Mouse (Mus musculus) spleen, adult 2 months (tissue): ENCODE measurements around the gene Zfp618. TPM values are rescaled to one million over a fixed set of nuclear protein-coding genes. Genes with fewer than 3 reads are reported as not detected.

Source experiments
- DNase-seq, 2 experiments: peaks; one replicate each; pipeline versions ENCODE4 v3.0.0 to v3.0.0-alpha.2; 2012 to 2021; ENCODE audit warnings: low spot score in 2 of 2, low read depth in 1 of 2
- H3K27ac ChIP-seq: fragments of 200-500 bp; 2 replicates; pipeline ENCODE4 v1.5.1; 2012; ENCODE audit warnings: low read length, inconsistent platforms; ENCODE audit not compliant: insufficient read depth
- H3K27me3 ChIP-seq: fragments of 200-500 bp; 2 replicates; pipeline ENCODE4 v1.6.1; 2012; ENCODE audit warnings: mild to moderate bottlenecking, moderate library complexity, low read length, inconsistent platforms; ENCODE audit not compliant: control insufficient read depth, insufficient read depth
- H3K36me3 ChIP-seq: fragments of 200-500 bp; 2 replicates; pipeline ENCODE4 v1.6.1; 2012; ENCODE audit warnings: mild to moderate bottlenecking, low read length, inconsistent platforms; ENCODE audit not compliant: control insufficient read depth, insufficient read depth
- H3K4me1 ChIP-seq: fragments of 200-500 bp; 2 replicates; pipeline ENCODE4 v1.6.1; 2011; ENCODE audit warnings: inconsistent platforms; ENCODE audit not compliant: control insufficient read depth, insufficient read depth, insufficient read length
- H3K4me3 ChIP-seq: fragments of 200-500 bp; 2 replicates; pipeline ENCODE4 v1.5.1; 2011; ENCODE audit warnings: mild to moderate bottlenecking, inconsistent platforms; ENCODE audit not compliant: insufficient read depth, insufficient read length; ENCODE audit errors: extremely low read depth
- CTCF ChIP-seq: fragments of 200-500 bp; IDR thresholded peaks from 2 replicates; pipeline ENCODE4 v1.5.1; 2011; ENCODE audit warnings: mild to moderate bottlenecking, inconsistent platforms; ENCODE audit not compliant: insufficient read depth, insufficient read length, insufficient replicate concordance; ENCODE audit errors: extremely low read depth
- POLR2A ChIP-seq: fragments of 200-500 bp; IDR thresholded peaks from 2 replicates; pipeline ENCODE4 v1.6.1; 2011; ENCODE audit warnings: low read depth, low read length, inconsistent platforms
- WGBS: fragments of 180-500 bp; shearing (Covaris S2); methylation state at CpG from one replicate; pipeline ENCODE4 v1.1.7; 2018; 5-methylcytosine and 5-hydroxymethylcytosine counted together
- polyA plus RNA-seq: library from polyadenylated mRNA; depleted of rRNA; stranded (reverse); fragments of >200 nt; gene quantifications from 2 replicates; pipeline ENCODE4 v1.2.3, GENCODE M21; 2012

Zfp618 gene
- polyA plus RNA-seq, 1 experiment: 1.4 TPM

GRCm38 (mm10) chr4:63073139-63073538 is 107.8 kb downstream of the Zfp618 start:
- peaks cover 2% of the 10 kb centered on the region; the same call in 1 of the 2 replicates for H3K4me1 ChIP-seq
- no peaks in the 10 kb centered on the region for H3K27me3 ChIP-seq
- H3K27ac ChIP-seq: peak overlapping the region; percentile 45; the same call in 1 of the 2 replicates
- no peaks in the 10 kb centered on the region for H3K36me3 ChIP-seq
- DNase-seq: no peak
- TF ChIP-seq CTCF (no peak), POLR2A (no peak)
- WGBS: 45% methylated on average over 2 of the region's 2 CpGs
- H3K4me3 ChIP-seq: no peak overlapping the region

- H3K27me3 ChIP-seq: no peaks in the 10 kb centered on the region
- no peak overlapping the region for H3K27ac ChIP-seq
- no peaks in the 10 kb centered on the region for H3K4me1 ChIP-seq
- H3K4me3 ChIP-seq: no peak overlapping the region
- WGBS: 90% methylated on average over 7 of the region's 7 CpGs
- no peak for TF ChIP-seq POLR2A
- DNase-seq: no peak
- H3K36me3 ChIP-seq: no peaks in the 10 kb centered on the region
These were observed 113.8 kb downstream of the Zfp618 start for GRCm38 (mm10) chr4:63079159-63079558.

- Histone ChIP-seq H3K4me1 (peaks cover 7% of the 10 kb centered on the region; the same call in 1 of the 2 replicates), H3K36me3 (no peaks in the 10 kb centered on the region), H3K4me3 (no peak overlapping the region), H3K27me3 (no peaks in the 10 kb centered on the region), H3K27ac (no peak overlapping the region)
- no peak for DNase-seq
- TF ChIP-seq POLR2A (no peak), CTCF (no peak)
- 72% methylated on average over 8 of the region's 8 CpGs for WGBS
These were observed 119.1 kb downstream of the Zfp618 start for GRCm38 (mm10) chr4:63084473-63084889.

- Histone ChIP-seq H3K27ac (no peak overlapping the region), H3K4me3 (no peak overlapping the region), H3K4me1 (peaks cover 9% of the 10 kb centered on the region; the same call in 1 of the 2 replicates), H3K36me3 (no peaks in the 10 kb centered on the region), H3K27me3 (no peaks in the 10 kb centered on the region)
- WGBS: 23% methylated on average over 1 of the region's 1 CpGs
- peak; percentile 5 to 34 for DNase-seq
- no peak for TF ChIP-seq POLR2A
- TF ChIP-seq CTCF: no peak
These were observed 124.1 kb downstream of the Zfp618 start for GRCm38 (mm10) chr4:63089484-63089883.

- Histone ChIP-seq H3K4me1 (peaks cover 9% of the 10 kb centered on the region; the same call in 1 of the 2 replicates), H3K27me3 (no peaks in the 10 kb centered on the region)
- 27% methylated on average over 5 of the region's 5 CpGs for WGBS
These were observed 125.8 kb downstream of the Zfp618 start for GRCm38 (mm10) chr4:63091151-63091550.

GRCm38 (mm10) chr4:63097603-63098002 is 132.2 kb downstream of the Zfp618 start:
- no peak for TF ChIP-seq CTCF
- TF ChIP-seq POLR2A: no peak
- no peak for DNase-seq
- Histone ChIP-seq H3K27me3 (no peaks in the 10 kb centered on the region), H3K27ac (no peak overlapping the region), H3K36me3 (no peaks in the 10 kb centered on the region), H3K4me1 (no peaks in the 10 kb centered on the region), H3K4me3 (no peak overlapping the region)
- 70% methylated on average over 1 of the region's 1 CpGs for WGBS

More at GRCm38 (mm10) chr4:63091151-63091550, 125.8 kb downstream of the Zfp618 start:
- TF ChIP-seq CTCF (no peak), POLR2A (no peak)
- DNase-seq: no peak
- H3K27ac ChIP-seq: no peak overlapping the region
- no peaks in the 10 kb centered on the region for H3K36me3 ChIP-seq
- no peak overlapping the region for H3K4me3 ChIP-seq

GRCm38 (mm10) chr4:63100478-63100877 is 135.1 kb downstream of the Zfp618 start:
- no peaks in the 10 kb centered on the region for H3K27me3 ChIP-seq
- H3K36me3 ChIP-seq: no peaks in the 10 kb centered on the region
- no peak overlapping the region for H3K27ac ChIP-seq
- H3K4me3 ChIP-seq: no peak overlapping the region
- no peaks in the 10 kb centered on the region for H3K4me1 ChIP-seq
- TF ChIP-seq POLR2A (no peak), CTCF (no peak)
- WGBS: 93% methylated on average over 11 of the region's 11 CpGs
- no peak for DNase-seq
